Mouse (Mus musculus) limb, embryonic 14.5 days (tissue): ENCODE measurements at regions not wholly inside any gene's neighbourhood (a gene's known extent, or its start where the extent isn't known, plus 50 kb on each side); places are given as distances from the start of the nearest gene placed in this dataset.

ENCODE experiments used
- ATAC-seq: fragments of 200-750 bp; cut with Nextera tagmentation; 2 replicates; pipeline ENCODE4 v1.8.0; 2017; ENCODE audit warnings: low read depth, moderate number of reproducible peaks, moderate TSS enrichment; ENCODE audit not compliant: low FRiP score
- DNase-seq: peaks from one replicate; pipeline ENCODE4 v3.0.0-alpha.2; 2015; ENCODE audit warnings: low spot score
- H3K27ac ChIP-seq: fragments of 300-500 bp; sonication (generic); replicated peaks from 2 replicates; pipeline ENCODE4 v1.5.1; 2014; ENCODE audit warnings: low read depth, mild to moderate bottlenecking, low read length, moderate library complexity, mixed read lengths
- H3K27me3 ChIP-seq: fragments of 300-500 bp; sonication (generic); 2 replicates; pipeline ENCODE4 v1.6.1; 2014; ENCODE audit warnings: low read length, mixed read lengths; ENCODE audit not compliant: control insufficient read depth, insufficient read depth
- H3K36me3 ChIP-seq: fragments of 300-500 bp; sonication (generic); 2 replicates; pipeline ENCODE4 v1.6.1; 2014; ENCODE audit warnings: mild to moderate bottlenecking, low read length, moderate library complexity, mixed read lengths; ENCODE audit not compliant: control insufficient read depth, insufficient read depth
- H3K4me1 ChIP-seq: fragments of 300-500 bp; sonication (generic); 2 replicates; pipeline ENCODE4 v1.6.1; 2014; ENCODE audit warnings: antibody characterized with exemption, low read length, mixed read lengths; ENCODE audit not compliant: control insufficient read depth, insufficient read depth
- H3K4me2 ChIP-seq: fragments of 300-500 bp; sonication (generic); replicated peaks from 2 replicates; pipeline ENCODE4 v1.6.1; 2014; ENCODE audit warnings: low read depth, mild to moderate bottlenecking, low read length, moderate library complexity; ENCODE audit not compliant: severe bottlenecking
- H3K4me3 ChIP-seq: fragments of 300-500 bp; sonication (generic); replicated peaks from 2 replicates; pipeline ENCODE4 v1.5.1; 2014; ENCODE audit warnings: low read length
- H3K9ac ChIP-seq: fragments of 300-500 bp; sonication (generic); 2 replicates; pipeline ENCODE4 v1.6.1; 2014; ENCODE audit warnings: mild to moderate bottlenecking, low read depth, low read length, moderate library complexity; ENCODE audit not compliant: severe bottlenecking
- H3K9me3 ChIP-seq: fragments of 300-500 bp; sonication (generic); 2 replicates; pipeline ENCODE4 v1.6.1; 2016; ENCODE audit warnings: low read length; ENCODE audit not compliant: control insufficient read depth
- POLR2A ChIP-seq: fragments of 200-500 bp; IDR thresholded peaks from 2 replicates; pipeline ENCODE4 v1.8.0; 2012; ENCODE audit warnings: inconsistent platforms, mild to moderate bottlenecking, moderate library complexity, borderline replicate concordance; ENCODE audit not compliant: insufficient read depth, insufficient read length; ENCODE audit errors: extremely low read depth
- WGBS: fragments of 180-500 bp; shearing (Covaris S2); extraction: QIAGEN DNeasy Blood & Tissue Kit; methylation state at CpG from one replicate; pipeline ENCODE4 v1.1.7; 2014; 5-methylcytosine and 5-hydroxymethylcytosine counted together

GRCm38 (mm10) chr19:49741239-49741638 is 937.2 kb downstream of the Sorcs1 start:
- Histone ChIP-seq H3K27ac (no peak overlapping the region), H3K36me3 (no peaks in the 10 kb centered on the region), H3K9ac (no peak overlapping the region), H3K4me1 (no peaks in the 10 kb centered on the region), H3K27me3 (no peaks in the 10 kb centered on the region), H3K9me3 (no peaks in the 10 kb centered on the region), H3K4me2 (no peak overlapping the region), H3K4me3 (no peak overlapping the region)
- DNase-seq: peak; percentile 58
- no peak for TF ChIP-seq POLR2A
- 47% methylated on average over 6 of the region's 6 CpGs for WGBS
- ATAC-seq: no peak

GRCm38 (mm10) chr19:49739483-49740175 is 938.8 kb downstream of the Sorcs1 start:
- no peaks in the 10 kb centered on the region for H3K36me3 ChIP-seq
- H3K9me3 ChIP-seq: no peaks in the 10 kb centered on the region
- no peak for DNase-seq
- TF ChIP-seq POLR2A: no peak
- ATAC-seq: no peak
- no peak overlapping the region for H3K4me3 ChIP-seq
- no peaks in the 10 kb centered on the region for H3K4me1 ChIP-seq
- H3K9ac ChIP-seq: no peak overlapping the region
- no peak overlapping the region for H3K4me2 ChIP-seq
- H3K27ac ChIP-seq: no peak overlapping the region
- 46% methylated on average over 13 of the region's 13 CpGs for WGBS
- H3K27me3 ChIP-seq: no peaks in the 10 kb centered on the region

GRCm38 (mm10) chr19:49697659-49698058 is 980.8 kb downstream of the Sorcs1 start:
- ATAC-seq (no peak), DNase-seq (no peak)
- H3K27ac ChIP-seq: no peak overlapping the region
- no peak overlapping the region for H3K4me2 ChIP-seq
- H3K4me3 ChIP-seq: no peak overlapping the region
- no peaks in the 10 kb centered on the region for H3K4me1 ChIP-seq
- H3K36me3 ChIP-seq: no peaks in the 10 kb centered on the region
- no peak overlapping the region for H3K9ac ChIP-seq
- WGBS: 71% methylated on average over 1 of the region's 1 CpGs
- no peaks in the 10 kb centered on the region for H3K27me3 ChIP-seq
- TF ChIP-seq POLR2A: no peak
- no peaks in the 10 kb centered on the region for H3K9me3 ChIP-seq

- H3K9ac ChIP-seq: no peak overlapping the region
- ATAC-seq: no peak
- no peak overlapping the region for H3K4me2 ChIP-seq
- H3K27ac ChIP-seq: no peak overlapping the region
- H3K4me3 ChIP-seq: no peak overlapping the region
- H3K27me3 ChIP-seq: no peaks in the 10 kb centered on the region
- 91% methylated on average over 12 of the region's 15 CpGs for WGBS
- no peaks in the 10 kb centered on the region for H3K9me3 ChIP-seq
- DNase-seq: no peak
- no peaks in the 10 kb centered on the region for H3K4me1 ChIP-seq
- no peaks in the 10 kb centered on the region for H3K36me3 ChIP-seq
- no peak for TF ChIP-seq POLR2A
Observed at GRCm38 (mm10) chr19:49685588-49686281, 992.7 kb downstream of the Sorcs1 start.

GRCm38 (mm10) chr19:49681204-49681603 is 997.2 kb downstream of the Sorcs1 start:
- DNase-seq (no peak), ATAC-seq (no peak)
- Histone ChIP-seq H3K4me1 (no peaks in the 10 kb centered on the region), H3K27ac (no peak overlapping the region), H3K4me2 (no peak overlapping the region), H3K9ac (no peak overlapping the region), H3K9me3 (no peaks in the 10 kb centered on the region), H3K36me3 (no peaks in the 10 kb centered on the region), H3K27me3 (no peaks in the 10 kb centered on the region), H3K4me3 (no peak overlapping the region)
- 33% methylated on average over 3 of the region's 3 CpGs for WGBS
- TF ChIP-seq POLR2A: no peak

- Histone ChIP-seq H3K9ac (no peak overlapping the region), H3K4me2 (no peak overlapping the region), H3K27ac (no peak overlapping the region), H3K27me3 (no peaks in the 10 kb centered on the region), H3K4me1 (no peaks in the 10 kb centered on the region), H3K9me3 (no peaks in the 10 kb centered on the region), H3K36me3 (no peaks in the 10 kb centered on the region), H3K4me3 (no peak overlapping the region)
- 81% methylated on average over 3 of the region's 3 CpGs for WGBS
- no peak for ATAC-seq
- no peak for DNase-seq
- TF ChIP-seq POLR2A: no peak
Observed at GRCm38 (mm10) chr19:49680006-49680405, 998.4 kb downstream of the Sorcs1 start.
